Mouse (Mus musculus): ENCODE results near the gene Dhdds.
"Not testable (repeated sequence)": the region's sequence is repeated elsewhere in the genome, so short reads cannot be mapped to it uniquely, and the experiment has no call there.

Gene Dhdds

DNA sequence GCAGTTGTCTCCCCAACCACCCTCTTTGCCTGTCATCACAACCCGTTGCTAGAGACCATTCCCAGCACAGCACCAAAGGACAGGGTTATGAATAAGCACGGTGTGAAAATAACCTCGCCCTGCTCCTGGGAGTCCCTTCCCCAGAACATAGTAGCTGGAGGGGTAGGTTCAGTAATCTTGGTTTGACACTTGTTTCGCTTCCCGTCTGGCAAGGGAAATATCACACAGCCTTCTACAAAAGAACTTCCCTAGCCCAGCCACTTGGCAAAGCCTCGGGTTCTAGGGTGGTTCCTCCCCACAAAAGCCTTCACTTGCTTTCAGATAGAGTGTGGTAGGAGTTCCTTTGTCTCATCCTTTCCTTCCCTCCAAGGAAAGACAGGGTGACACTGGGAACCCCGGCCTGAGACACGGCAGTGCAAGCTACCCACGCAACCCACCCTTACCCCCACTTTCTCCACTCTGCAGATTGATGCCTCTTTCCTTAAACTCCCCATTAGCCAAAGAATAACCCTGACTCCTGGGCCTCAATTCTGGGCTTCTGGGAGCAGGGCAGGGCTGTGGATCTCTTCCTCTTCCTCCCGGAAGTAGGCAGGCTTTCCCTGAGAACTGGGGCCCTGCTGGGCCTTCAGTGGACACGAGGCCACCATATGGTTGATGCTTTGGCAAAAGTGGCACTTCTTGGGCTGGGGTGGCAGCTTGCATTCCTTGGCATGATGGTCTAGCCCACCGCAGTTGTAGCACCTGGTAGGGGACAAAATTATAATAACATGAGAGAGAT is 5.1 kb upstream of the Dhdds start:
- no peak for DNase-seq (ENCODE audit: low read depth, low spot score)

DNA sequence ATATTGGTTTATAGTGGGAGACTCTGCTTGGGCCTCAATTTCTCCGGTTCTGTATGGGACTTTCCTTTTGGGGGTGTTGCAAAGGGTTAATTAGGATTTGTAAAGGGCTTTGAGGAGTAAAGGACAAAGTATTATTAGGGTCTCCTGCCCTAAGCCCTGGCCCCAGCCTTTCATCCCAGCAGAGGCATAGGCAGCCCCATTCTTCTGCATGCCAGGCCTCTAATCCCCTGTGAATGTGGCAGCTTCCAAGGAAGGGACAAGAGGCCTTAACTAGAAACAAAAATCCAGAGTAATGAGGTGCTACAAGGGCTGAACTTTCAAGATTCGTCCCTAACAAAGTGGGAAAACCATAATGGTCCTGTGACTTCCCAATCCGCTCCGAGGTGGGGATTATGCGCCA is 2.2 kb upstream of the Dhdds start:
- DNase-seq (ENCODE audit: low read depth, low spot score), result no peak

DNA sequence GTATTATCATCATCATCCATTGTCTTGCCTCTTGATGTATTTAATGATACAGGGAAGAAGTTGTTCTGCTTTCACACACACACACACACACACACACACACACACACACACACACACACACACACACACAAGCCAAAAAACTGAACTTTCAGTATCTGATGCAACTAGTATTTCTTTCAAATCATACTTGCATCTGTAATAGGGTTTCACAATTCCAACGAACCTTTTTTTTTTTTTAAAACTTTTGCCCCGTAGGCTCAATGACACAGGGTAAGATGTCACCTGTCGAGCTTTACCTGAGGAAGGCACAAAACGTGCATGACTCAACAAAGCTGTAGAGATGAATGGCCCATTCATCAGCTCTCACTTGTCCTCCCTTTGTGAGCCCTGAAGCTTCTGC is 1.5 kb upstream of the Dhdds start:
- no peak for DNase-seq (ENCODE audit: low read depth, low spot score)

DNA sequence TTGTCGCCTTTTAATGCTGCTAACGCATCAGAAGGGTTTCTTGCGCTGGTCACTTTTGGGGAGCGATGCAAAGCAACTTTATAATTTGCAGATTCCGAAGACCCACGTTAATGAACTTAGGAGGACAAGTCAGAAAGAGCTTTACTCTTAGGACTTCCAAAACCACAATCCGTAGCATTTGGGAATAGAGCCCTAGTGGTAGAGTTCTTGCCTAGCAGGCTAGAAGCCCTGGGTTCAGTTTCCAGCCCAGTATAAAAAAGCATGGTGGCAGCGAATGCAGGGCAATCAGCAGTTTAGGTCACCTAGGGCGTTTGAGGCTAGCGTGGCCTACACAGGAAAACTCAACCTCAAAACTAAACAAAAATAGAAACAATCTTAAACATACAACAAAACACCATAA is 992 bp upstream of the Dhdds start:
- peak; percentile 29 for DNase-seq (ENCODE audit: low read depth, low spot score)

DNA sequence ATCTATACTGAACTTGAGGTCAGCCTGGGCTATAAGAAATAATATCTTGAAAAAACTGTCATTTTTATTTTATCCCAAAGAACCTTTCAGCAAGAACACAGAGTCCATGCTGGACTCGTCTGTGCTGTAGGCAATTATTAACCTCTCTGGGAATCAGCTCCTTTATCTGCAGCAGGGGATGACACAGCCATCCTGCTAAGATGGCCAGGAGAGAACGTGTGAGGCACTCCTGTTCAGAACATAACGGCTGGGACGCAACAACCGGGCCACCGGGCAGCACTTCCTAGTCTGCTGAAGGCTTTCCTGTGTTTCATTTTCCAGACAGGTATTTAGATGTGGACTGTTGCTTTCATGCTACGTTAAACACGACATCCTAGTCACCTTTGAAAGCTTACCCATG is 6.0 kb downstream of the Dhdds start:
- DNase-seq (ENCODE audit: low read depth, low spot score), result no peak

DNA sequence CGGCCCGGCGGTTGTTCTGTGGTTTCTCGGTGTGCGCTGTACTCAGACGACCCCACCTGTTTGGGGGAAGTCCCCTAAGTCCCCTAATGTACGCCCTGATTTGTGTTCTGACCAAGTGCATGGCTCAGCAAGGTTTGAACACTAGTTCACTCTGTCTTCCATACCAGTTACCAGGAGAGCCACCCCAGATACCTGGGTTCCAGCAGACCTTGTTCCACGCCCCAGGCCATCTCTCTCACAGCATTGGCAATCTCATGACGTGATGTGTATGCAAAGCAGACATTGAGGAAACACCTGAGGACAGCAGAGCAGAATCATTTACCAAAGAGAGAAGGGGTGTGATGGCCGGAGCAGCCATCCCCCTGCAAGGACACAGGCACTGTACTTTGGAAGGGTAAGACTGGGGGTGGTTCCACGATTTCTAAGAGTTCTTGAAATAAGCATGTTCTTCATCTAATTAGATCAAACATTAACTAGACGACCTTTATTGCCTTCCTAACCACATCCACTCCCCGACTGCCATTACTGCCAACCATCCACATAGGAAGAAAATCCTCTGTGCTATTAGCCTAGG is 9.5 kb downstream of the Dhdds start:
- no peak for DNase-seq (ENCODE audit: low read depth, low spot score)

DNA sequence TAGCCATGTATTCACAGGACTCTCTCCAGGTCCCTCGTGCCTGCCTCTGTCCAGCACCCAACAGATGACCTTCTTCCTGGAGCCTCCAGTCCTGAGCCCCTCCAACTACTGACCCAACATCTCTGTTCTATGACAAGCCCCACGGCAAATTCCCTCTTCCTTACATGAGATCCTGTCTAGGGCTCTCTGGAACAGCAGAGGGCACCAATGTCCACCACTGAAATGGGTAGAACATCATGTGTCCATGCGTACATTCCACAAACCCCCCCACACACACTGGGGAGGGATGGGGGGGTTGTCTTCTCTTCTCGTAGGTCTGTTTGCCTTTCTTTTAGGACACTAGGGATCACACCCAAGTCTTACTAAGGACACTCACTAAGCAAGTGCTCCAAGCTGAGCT is 10.7 kb downstream of the Dhdds start:
- DNase-seq (ENCODE audit: low read depth, low spot score), result no peak

DNA sequence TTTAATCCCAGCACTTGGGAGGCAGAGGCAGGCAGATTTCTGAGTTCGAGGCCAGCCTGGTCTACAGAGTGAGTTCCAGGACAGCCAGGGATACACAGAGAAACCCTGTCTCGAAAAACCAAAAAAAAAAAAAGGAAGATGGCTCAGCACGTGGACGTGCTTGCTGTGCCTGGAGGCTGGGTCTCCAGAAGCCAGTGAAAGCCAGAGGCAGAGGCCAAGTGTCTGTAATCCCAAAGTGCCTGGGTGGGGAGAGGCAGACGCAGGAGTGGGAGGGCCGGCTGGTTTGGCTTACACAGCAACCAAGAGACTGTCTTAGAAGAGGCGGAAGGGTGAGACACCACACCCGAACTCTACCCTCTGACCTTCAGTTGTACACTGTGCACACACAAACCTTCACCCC is 12.4 kb downstream of the Dhdds start:
- not testable (repeated sequence) for DNase-seq (ENCODE audit: low read depth, low spot score)

DNA sequence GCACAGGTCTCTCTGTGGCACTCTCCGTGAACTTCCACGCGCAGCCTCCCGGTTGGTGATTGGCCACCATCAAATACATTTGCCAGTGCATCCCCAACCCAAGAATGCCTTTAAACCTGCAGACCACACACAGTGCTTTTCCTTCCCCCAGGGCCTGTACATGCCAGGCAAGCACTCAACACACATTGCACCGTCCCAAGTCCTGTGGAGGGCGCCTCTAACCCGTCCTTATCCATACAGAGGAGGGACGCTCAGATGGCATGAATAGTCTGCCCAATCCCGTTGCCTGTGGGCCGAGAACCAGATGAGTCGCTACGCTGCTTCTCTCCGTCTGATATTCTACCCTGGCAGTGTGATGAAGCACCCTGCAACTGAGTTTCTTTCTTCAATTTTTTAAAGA is 17.8 kb downstream of the Dhdds start:
- DNase-seq (ENCODE audit: low read depth, low spot score), result no peak

DNA sequence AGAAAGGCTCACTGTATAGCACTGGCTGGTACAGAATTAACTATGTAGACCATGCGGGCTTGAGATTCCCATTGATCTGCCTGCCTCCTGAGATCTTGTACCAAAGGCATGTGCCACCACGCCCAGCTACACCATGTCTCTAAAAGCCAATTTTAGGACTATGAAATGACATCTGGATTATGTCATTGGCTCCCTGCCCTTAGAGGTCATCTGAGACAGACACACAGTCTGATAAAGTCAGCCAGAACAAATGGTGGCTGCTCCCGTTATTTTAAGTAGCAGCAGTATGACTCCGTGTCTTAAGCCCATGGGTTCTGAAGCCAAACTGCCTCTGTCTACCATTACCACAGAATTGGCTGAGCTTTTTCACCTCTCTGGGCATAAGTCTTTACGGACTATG is 20.2 kb downstream of the Dhdds start:
- no peak for DNase-seq (ENCODE audit: low read depth, low spot score)

DNA sequence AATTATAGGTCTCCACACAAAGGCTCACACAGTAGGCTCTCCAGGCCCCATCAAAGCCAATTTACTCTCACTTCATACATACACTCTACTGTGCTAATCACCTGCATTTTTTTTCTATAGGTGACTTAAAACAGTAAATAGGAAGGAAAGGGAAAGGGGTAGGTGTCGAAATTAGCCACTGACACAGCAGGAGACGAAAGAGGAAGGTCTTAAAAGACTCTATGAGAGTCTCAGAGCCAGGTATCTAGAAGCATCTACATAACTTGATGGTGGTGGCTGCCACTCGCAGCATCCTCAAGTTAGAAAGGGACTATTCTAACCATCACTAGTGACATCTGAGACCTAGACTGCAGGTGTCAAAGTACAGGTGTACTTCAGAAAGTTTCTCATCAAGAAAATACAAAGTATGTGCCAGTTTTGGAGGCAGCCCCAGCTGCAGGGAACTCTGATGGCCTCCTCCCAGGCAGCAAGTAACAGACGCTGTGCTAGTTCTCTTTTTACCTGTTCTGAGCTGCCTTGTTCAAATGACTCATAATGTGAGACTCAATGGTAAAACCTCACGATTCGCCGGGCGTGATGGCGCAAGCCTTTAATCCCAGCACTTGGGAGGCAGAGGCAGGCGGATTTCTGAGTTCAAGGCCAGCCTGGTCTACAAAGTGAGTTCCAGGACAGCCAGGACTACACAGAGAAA is 22.6 kb downstream of the Dhdds start:
- no peak for DNase-seq (ENCODE audit: low read depth, low spot score)

DNA sequence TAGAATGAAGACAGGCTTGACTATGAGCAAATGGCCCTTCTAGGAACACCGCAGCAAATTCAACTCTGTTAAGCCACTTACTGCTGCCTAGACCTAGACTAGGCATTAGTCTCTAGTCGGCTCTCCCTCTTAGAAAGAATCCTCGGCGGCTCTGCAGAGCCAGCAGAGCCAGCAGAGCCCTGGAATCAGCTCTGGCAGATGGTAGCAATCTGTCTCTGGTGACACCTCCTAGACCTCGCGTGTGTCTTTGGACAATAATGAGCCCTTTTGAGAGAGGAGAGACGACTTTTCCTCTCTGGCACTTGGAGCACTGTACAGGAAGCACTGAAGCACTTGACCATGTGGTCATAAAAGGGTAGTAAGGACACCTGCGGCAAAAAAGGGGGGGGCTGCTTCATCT is 29.0 kb downstream of the Dhdds start:
- no peak for DNase-seq (ENCODE audit: low read depth, low spot score)

DNA sequence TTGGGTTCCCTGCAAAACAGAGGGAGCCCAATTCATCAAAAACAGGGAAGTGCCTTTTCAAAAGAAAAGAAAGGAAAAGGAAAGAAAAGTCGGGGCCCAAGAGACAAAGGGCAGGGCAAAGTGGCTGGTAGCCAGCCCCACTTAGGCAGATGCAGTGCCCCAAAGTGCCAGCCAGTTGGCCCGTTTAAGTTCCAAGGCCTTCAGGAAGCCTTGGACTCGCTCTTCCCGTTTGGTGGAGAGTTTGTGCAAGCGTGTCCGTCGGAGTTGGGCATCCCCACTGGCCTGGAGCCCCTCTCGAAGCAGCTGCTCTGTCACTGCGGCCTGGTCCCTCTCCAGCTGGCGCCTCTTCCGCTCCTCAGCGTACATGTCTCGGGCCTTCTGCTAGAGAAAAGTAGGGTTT is 29.8 kb downstream of the Dhdds start:
- DNase-seq (ENCODE audit: low read depth, low spot score), result no peak

DNA sequence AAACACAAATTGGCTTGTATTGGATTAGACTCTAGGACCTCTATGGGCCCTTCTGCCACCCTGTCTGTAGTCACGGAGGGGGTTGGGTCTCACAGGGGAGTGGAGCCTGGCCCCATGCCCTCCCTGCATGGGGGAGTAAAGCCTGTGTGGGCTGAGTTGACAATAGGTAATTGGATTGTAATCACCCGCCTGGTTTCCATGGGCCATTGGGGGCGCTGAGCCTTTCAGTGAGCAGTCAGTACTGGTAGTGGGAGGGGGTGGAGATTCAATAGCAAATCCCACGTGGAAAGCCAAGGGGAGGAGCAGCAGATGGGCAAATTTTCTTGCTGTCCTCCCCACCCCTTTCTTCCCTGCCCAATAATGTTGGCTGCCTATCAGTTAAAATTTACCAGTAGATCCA is 30.5 kb downstream of the Dhdds start:
- no peak for DNase-seq (ENCODE audit: low read depth, low spot score)

DNA sequence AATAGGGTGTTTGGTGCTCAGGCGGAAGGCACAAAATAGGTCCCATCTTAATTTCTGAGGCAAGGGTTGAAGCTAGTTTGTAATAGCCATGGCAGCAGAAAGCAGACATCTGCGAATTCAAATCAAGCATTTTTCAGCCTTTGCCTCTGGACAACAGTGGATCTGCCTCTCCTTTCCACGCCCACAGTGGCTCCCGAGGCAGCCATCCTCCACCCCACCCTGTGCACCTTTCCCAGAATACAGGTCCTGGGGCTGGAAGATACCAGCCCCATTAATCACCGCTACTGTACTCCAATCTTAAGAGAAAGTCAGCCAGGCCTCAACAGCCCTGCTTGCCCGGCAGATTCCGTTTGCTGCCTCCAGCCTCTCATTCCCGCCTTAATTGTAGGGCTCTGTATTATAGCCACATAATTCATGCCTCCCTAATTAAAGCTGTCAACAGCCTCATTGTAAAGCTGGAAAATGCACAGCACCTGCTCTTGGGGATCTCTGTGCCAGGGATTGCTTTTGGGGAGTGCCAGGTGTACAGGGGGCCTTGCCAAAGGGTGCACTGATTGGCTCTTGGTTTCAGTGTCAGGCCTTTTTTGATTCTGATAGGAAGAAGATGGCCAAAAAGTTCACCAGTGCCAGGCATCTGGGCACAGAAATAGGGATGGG is 31.5 kb downstream of the Dhdds start:
- DNase-seq (ENCODE audit: low read depth, low spot score), result no peak

DNA sequence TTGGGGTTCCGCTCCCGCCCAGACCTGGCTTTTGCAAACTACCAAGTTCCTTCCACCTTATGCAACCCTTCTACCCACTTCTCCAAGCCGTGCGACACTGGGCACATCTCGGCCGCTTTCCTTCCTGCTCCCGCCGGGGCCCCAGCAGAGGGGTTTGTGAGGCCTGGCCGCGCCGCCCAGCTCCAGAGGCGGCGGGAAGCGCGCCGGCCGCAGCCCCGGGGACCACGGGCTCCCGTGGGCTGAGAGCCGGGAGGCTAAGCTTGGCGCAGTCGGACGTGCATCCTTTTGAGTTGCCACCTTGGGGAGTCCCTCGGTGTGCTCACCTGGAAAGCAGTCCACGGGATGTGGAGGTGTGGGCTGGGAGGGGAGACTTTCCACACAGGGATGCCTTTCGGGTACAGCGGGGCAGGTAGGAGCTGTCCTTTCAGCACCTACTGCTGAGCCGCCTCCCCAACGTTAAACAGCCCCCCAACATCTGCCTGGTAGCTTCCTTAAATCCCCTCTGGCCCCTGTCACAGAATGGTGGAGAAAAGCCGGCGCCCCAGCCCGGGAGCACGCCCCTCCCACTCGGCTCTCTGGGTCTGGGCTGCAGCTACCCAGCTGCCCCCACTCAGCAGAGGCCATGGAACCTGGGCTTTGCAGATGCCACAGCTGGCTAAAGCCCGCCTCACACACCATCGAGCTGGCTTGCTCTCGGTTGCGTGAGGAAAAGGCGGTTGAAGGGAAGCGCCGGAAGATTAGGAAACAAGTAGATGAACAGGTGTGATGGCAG is 32.4 kb downstream of the Dhdds start, which contains the start of gene Hmgn2:
Gene Hmgn2 (minus strand): TSS at position 501 of the 772 bp plus-strand sequence.
- peak; percentile 29 for DNase-seq (ENCODE audit: low read depth, low spot score)

DNA sequence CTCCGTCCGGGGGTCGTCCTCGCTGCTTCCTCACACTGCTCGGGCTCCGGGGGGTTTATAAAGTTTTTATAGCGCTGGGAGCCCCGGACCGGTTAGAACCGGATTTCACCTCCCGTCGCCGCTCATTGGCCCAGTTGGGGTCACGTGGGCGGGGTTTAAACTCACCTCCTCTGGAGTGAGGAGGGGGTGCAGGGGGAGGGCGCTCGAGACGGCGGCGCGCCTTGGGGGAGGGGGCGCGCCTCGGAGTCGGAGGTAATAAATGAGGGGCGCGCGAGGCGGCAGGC is 32.9 kb downstream of the Dhdds start:
- DNase-seq (ENCODE audit: low read depth, low spot score), result peak; percentile 90

DNA sequence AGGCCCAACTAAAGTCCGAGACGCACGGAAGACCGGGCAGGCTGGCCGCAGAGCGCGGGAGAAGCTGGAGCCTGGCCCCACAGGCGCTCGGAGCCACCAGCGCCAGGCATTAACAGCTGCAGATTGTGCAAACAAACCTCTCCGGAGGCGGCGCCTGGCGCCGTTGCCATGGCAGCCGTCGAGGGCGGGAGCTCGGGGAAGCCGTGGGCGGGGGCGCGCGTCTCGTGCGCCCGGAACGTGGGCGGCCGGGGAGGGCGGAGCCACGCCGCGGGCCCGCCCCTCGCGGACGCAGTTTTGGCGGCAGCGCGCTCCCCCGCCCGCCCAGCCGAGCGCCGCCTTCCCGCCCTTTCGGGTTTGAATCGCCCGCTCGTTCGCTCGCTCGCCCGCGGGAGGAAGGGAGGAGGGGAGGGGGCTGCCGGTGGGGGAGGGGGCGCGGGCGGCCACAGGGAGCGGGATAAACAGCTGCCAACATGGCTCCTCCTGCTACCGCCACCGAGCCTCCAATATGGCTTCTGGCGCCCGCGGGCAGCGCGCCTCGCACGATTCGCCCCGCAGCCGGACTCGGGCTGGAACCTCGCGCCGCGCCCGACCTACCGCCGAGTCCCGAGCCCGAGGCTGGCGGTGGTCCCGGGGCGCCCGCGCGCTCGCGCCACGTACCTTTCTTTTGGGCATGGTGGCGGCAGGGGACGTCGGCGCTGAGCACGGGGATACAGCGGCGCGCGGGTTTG is 33.4 kb downstream of the Dhdds start:
- DNase-seq (ENCODE audit: low read depth, low spot score), result peak; percentile 86

DNA sequence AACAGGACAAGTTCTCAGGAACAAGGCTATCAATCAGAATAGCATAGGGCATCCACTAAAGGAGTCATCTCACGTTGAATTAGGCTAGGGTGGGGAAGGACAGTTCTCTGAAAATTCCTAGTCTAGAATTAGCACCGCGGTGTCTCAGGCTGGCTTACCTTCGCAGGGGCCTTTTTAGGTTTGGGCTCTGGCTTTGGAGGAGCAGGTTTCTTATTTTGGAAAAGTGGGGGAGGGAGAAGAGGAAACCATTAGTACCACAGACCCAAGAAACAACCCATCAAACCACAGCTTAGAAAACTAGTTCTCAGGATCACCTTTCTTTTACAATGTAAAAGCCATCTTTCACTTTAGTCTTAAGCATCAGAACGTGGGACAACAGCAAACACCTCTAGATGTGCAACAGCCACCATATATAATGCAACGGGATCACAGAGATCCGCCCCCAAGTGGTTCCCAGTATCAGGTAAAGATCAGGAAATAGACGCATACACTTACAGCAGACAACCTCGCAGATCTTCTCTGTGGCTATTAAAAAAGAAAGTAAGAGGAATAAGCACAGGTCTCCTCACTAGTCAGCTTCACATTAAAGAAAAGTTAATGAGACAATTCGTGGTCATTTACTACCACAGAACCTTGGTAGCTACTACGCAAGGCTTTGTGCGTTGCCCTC is 34.3 kb downstream of the Dhdds start:
- DNase-seq (ENCODE audit: low read depth, low spot score), result peak; percentile 22

DNA sequence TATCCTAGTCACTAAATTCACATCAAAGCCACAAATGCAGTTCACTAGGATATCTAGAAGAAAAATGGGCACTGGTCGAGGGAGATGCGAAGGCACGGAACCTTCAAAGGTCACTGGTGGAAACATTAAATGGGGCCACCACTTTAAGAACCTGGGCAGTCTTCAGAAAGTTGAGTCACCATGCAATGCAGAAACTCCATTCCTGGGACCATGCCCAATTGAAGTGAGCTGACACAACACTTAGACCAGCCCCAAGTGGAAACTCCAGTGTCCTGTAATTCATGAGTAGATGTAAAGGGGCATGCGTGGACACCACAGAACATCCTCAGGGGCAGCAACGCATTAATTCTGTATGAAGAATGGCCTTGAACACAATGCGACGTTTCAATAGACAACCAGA is 38.2 kb downstream of the Dhdds start:
- peak; percentile 53 for DNase-seq (ENCODE audit: low read depth, low spot score)

DNA sequence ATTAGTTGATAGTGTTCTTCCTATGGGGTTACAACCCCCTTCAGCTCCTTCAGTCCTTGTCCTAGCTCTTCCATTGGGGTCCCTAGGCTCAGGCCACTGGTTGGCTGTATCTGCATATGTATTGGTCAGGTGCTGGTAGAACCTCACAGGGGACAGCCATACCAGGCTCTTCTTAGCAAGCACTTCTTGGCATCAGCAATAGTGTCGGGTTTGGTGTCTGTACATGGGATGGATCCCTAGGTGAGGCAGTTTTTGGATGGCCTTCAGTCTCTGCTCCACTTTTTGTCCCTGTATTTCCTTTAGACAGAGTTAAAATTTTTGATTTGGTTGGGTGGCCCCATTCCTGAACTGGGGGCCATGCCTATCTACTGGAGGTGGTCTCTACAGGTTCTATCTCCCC is 41.8 kb downstream of the Dhdds start:
- no peak for DNase-seq (ENCODE audit: low read depth, low spot score)

Measured in 3T3-L1 (cell line).